Mouse (Mus musculus): ENCODE measurements at regions not wholly inside any gene's neighbourhood (a gene's known extent, or its start where the extent isn't known, plus 50 kb on each side); places are given as distances from the start of the nearest gene placed in this dataset.
A peak's percentile ranks its signal among the peaks of the same experiment; 100 is the strongest.

DNA sequence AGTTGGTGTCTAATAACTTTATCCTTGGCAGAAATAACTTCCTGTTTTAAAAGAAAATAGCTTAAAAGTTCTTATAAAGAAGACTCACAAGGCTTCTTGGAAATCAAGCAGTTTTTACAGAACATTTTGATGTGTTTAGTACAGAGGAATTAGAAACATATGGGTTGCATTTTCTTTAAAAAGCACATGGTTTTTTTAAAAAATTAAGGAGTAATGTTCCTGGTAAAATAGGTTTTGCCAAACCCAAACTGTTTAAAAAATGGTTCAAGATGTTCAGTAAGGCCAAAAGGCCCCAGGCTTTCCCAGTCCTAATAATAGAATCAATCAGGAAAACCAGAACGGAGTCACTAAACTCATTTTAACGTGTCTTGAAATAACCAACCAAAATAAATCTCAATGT is 113.5 kb upstream of the Slc35b3 start:
- DNase-seq = no peak

- no peak for DNase-seq
These were observed 71.6 kb upstream of the Slc35b3 start for GRCm38 (mm10) chr13:39032263-39032662.

DNA sequence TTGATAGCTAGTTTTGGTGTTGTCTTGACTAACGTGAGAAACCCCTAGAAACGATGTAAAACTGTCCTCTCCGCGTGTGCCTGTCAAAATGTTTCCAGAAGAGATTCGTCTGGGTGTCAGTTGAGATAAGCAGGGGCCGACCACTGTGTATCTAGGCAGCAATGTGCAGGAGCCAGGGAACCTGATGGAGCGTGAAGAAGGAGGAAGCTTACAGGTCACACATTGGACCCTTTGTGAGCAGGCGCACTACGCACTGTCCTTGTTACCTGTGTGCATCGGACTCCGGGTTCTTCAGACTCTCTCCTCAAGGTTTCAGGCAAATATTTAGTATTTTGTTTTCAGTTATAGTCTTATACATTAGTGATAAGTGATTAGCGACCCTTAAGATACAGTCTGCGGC is 59.5 kb upstream of the Slc35b3 start:
- no peak for DNase-seq

DNA sequence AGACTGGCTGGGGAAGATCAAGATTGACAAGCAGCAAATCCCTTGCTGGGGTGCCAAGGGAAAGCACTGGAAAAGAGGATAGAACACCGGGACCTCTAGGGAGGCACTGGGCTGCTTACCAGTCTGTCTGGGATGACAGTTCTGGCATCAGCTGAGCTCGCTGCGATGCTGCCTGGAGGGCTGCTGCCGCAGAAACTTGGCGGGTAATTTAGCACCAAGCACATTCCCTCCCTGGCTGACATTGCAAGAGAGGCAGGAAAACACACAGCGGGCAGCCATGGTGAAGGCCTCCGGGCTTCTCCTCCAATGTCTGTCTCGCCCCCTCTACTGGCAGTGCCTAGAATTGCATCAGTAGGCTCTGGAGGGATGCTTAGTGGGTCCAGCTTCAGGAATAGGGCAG is 51.0 kb upstream of the Slc35b3 start:
- peak; percentile 81 for DNase-seq

Measured in lung, postnatal 14 days (tissue).